Mouse (Mus musculus) frontal cortex, postnatal 10 days (tissue): ENCODE measurements at regions not wholly inside any gene's neighbourhood (a gene's known extent, or its start where the extent isn't known, plus 50 kb on each side); places are given as distances from the start of the nearest gene placed in this dataset.

ENCODE experiments used
- DNase-seq, 2 experiments: peaks; one replicate each; pipeline ENCODE4 v3.0.0; 2022; ENCODE audit warnings: low spot score in 2 of 2, mixed read lengths in 1 of 2

- DNase-seq: no peak
These were observed 1380.4 kb upstream of the Cdh8 start for GRCm38 (mm10) chr8:100796628-100797027.

DNA sequence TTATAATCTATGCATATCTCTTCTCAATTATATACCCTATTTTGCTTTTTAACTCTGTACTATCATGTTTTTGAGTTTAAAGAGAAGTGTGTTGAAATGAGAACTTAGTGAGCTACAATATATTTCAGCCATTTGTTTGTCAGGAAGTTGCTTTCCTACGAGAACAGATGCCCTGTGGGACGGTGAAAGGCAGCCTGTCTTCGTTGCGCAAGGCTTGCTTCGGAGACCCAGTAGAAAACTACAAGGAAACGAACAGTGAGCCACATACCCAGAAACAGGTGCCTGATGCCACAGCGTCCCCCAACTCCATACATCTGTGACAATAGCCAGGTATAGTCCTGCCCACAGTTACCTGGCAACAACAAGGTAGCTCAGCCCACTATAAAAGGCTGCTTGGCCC is 1377.7 kb upstream of the Cdh8 start:
- no peak for DNase-seq

DNA sequence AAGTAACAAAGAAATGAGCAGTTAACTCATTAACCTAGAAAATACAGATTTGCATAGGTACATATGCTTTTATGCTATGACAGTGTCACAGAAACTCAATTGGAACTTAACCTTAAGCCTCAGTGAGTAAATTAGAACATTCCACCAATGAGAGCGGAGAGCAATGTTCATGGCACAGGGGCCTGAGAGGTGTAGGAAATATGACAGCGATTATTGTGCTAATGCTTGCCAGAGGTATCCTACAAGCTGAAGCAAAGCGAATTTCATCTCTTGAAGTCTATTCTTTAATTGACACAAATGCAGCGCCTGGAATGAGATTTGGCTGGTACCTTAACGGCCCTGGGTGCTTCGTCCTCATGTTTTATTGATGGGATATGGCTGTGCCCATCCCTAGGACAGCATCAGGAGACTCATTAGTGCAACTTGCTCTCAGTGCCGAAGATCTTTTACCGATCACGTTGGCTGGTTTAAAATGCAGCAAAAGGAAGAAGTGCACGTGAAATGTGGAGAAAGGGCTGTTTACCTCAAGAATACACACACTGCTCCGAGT is 1374.4 kb upstream of the Cdh8 start:
- no peak for DNase-seq

DNA sequence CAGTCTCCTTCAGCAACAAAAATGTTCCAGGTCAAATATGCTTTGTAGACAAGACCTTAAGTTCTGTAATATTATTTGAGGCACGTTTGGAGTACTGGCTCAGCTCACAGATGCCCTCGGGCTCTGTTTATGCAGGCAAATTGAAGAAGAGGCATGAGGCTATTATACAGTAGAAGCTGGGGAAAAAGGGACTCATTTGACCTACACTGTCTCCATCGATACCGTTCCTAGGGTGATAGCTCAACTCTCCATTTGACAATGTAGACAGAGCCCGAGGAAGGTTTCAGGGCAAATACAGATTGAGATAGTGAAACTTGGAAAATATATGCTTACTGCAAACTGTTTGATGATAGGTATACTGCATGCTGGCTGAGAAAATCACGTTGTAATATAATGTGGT is 1371.9 kb upstream of the Cdh8 start:
- no peak for DNase-seq

DNA sequence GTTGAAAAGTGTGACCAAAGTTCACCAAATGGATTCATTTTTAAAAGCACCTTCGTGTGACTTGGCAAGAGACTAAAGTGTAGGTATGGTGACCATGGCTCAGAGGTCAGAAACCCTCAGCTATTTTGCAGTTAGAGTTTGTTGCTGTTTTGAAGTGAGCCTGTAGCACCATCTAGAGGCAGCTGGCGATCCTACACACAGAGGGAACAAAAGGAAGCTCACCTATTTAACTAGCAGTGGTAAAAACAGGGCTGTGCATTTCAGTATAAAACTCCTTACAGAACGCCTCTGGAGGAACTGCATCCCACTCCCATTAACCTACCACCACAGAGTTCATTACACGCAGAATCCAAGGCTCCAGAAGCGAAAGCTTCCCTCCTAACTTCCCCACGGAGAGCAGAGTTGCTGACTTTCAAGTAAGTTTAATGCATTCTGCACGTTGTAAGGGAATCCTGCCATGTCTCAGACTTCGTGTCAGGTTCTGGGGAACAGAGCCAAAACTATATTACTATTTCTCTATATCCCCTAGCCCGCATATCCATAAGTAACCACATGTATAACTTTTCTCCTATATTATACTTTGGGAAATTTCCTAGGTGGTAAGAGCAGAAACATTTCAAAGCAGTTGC is 1356.6 kb upstream of the Cdh8 start:
- peak; percentile 14 to 46 for DNase-seq

- no peak for DNase-seq
These were observed 1353.3 kb upstream of the Cdh8 start for GRCm38 (mm10) chr8:100769617-100770016.

DNA sequence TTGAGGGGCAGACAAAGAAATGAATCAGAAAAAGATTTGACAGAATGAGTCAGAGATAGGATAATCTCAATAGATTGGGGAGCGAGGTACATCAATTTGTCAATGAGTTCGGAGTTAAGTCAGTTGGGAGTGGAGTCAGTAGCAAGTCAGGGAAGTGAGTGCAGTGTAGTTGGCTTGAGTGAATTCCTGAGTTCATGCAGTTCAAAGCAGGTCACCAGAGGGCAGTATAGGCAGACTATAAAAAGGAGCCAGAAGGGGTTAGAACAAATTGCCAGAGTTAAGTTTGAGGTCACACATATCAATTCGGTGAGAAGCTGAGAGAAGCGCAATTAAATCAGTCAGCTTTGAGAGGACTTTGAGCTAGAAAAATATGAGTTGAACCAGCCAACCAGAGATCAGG is 1317.7 kb upstream of the Cdh8 start:
- DNase-seq: no peak

DNA sequence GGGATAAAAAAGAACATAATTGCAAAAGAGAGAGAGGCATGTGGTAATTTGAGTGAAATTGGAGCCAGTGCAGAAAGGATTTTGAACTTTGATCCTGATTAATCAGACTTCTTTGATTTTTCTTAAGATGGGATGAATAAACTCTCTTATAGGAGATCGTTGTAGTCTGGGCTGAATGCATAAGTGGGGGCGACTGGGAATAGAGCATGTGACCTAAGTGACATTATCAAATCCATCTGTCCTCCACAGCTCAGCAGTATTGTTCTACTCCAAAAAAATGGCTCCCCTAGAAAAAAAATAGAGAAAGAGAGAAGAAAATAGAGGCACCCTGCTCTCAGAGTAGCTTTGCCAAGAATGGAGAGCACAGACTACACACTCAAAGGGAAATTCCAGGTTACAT is 1286.1 kb upstream of the Cdh8 start:
- no peak for DNase-seq

DNA sequence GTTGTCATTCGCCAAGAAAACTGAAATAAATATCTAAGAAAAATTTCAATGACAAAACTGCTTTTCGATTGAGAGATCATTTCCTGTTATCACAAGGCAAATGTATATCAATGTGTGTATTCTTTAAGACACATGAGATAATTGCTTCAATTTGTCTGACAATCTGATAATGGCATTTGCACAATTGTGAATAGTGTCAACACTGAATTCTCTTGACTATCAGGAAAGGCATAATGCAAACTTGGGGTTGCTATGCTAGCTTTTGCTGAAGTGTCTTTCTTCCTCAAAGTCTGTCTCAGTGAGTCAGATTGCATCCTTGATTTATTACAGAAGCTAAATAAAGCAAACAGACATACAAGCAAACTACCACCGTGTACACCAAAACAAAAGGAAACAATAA is 1278.8 kb upstream of the Cdh8 start:
- no peak for DNase-seq

DNA sequence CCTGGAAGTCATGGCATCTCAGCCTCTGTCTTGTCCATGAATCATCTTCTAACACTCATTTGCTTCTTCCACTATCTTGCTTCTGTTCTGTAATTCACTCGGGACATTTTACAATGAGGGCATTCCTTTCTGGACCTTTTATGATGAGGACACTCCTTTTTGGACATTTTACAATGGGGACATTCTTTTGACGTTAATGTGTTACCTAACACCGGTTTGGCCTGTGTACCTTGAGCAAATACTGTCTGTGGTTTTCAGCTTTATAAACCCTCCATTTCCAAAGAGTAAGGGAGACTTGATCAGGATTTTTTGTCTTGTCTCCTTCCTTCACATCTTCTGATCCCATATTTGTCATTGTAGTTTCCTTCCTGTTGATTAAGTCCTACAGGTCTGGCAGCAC is 1262.3 kb upstream of the Cdh8 start:
- DNase-seq: no peak
